Mouse (Mus musculus) G1E (cell line): ENCODE data around the gene Enpp1.

Source experiments
- CTCF ChIP-seq: IDR thresholded peaks from 2 replicates; pipeline ENCODE4 v1.5.1; 2012; ENCODE audit warnings: low read depth, low read length, inconsistent platforms, mixed read lengths
- GATA1 ChIP-seq: IDR thresholded peaks from 2 replicates; pipeline ENCODE4 v1.6.1; 2012; ENCODE audit warnings: borderline replicate concordance, low read length, inconsistent platforms, mixed read lengths
- TAL1 ChIP-seq: conservative IDR thresholded peaks from 2 replicates; pipeline ENCODE4 v1.6.1; 2012; ENCODE audit warnings: low read depth, low read length, inconsistent platforms, mixed read lengths

DNA sequence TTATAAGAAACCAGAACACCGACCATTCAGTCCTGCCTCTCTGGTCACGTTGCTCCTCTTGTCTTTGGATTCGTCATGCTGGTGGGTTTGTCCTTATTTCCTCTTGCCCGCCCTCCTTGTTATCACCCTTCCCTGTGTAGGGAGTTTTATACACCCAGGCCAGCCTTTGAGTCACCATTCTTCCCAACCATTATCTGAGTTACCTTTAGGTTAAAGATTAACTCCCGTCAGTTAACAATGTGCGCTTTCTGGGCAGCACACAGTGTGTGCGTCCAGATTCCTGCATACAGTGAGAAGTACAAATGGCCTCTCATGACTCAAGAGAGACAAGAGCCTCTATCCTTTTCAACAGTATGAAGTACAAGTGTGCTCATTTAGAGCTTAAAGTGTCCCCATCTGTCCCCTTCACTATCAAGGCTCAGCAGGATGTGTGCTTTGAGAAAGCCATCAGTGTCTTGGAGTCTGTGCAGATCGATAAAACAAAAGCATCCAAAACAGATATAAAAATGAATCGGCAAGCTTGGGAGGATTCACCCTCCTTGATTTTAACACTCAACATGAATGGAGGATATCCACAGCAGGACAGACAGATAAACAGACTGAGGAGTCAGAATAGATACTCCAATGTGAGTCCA lies 82.8 kb downstream of the Enpp1 start:
- TF ChIP-seq CTCF = no peak
- TF ChIP-seq GATA1 = no peak
- TF ChIP-seq TAL1 = peak; percentile 85
